Mouse (Mus musculus): ENCODE measurements at regions not wholly inside any gene's neighbourhood (a gene's known extent, or its start where the extent isn't known, plus 50 kb on each side); places are given as distances from the start of the nearest gene placed in this dataset.
"Not testable (repeated sequence)": the region's sequence is repeated elsewhere in the genome, so short reads cannot be mapped to it uniquely, and the experiment has no call there.

GRCm38 (mm10) chr12:114641089-114641488 is 1097.4 kb downstream of the Adam6a start:
- Histone ChIP-seq H3K27ac (replicated peaks; ENCODE audit: low read depth, low read length) (no peak overlapping the region), H3K4me1 (ENCODE audit: control insufficient read depth, insufficient read depth, insufficient read length, low read length) (no peaks in the 10 kb centered on the region), H3K4me3 (ENCODE audit: insufficient read depth, low read depth, low read length) (no peak overlapping the region)

GRCm38 (mm10) chr12:114646372-114646771 is 1102.7 kb downstream of the Adam6a start:
- H3K27ac ChIP-seq (replicated peaks; ENCODE audit: low read depth, low read length) = no peak overlapping the region
- no peak overlapping the region for H3K4me3 ChIP-seq (ENCODE audit: insufficient read depth, low read depth, low read length)
- H3K4me1 ChIP-seq (ENCODE audit: control insufficient read depth, insufficient read depth, insufficient read length, low read length) = no peaks in the 10 kb centered on the region

- not testable (repeated sequence) for H3K4me3 ChIP-seq (ENCODE audit: insufficient read depth, low read depth, low read length); H3K27ac ChIP-seq (replicated peaks; ENCODE audit: low read depth, low read length); H3K4me1 ChIP-seq (ENCODE audit: control insufficient read depth, insufficient read depth, insufficient read length, low read length)
Observed at GRCm38 (mm10) chr12:114650432-114651101, 1106.9 kb downstream of the Adam6a start.

GRCm38 (mm10) chr12:114657134-114657533 is 1113.4 kb downstream of the Adam6a start:
- H3K27ac ChIP-seq (replicated peaks; ENCODE audit: low read depth, low read length); H3K4me3 ChIP-seq (ENCODE audit: insufficient read depth, low read depth, low read length); H3K4me1 ChIP-seq (ENCODE audit: control insufficient read depth, insufficient read depth, insufficient read length, low read length): not testable (repeated sequence)

Data from brown adipose tissue, adult 24 weeks (tissue).